Mouse (Mus musculus) heart, embryonic 11.5 days (tissue): Measurements from ENCODE around the gene Limch1. TPM values are rescaled to one million over a fixed set of nuclear protein-coding genes. Genes with fewer than 3 reads are reported as not detected.

Source experiments
- ATAC-seq: fragments of 200-750 bp; cut with Nextera tagmentation; replicated peaks from 2 replicates; pipeline ENCODE4 v1.8.0; 2017; ENCODE audit warnings: moderate library complexity; ENCODE audit not compliant: insufficient number of reproducible peaks, low FRiP score, low TSS enrichment
- H3K27ac ChIP-seq: fragments of 300-500 bp; sonication (generic); 2 replicates; pipeline ENCODE4 v1.5.1; 2014; ENCODE audit warnings: mild to moderate bottlenecking, low read depth, low read length
- H3K27me3 ChIP-seq: fragments of 300-500 bp; sonication (generic); 2 replicates; pipeline ENCODE4 v1.6.1; 2014; ENCODE audit warnings: mild to moderate bottlenecking, low read length, mixed read lengths; ENCODE audit not compliant: control insufficient read depth, insufficient read depth
- H3K36me3 ChIP-seq: fragments of 300-500 bp; sonication (generic); 2 replicates; pipeline ENCODE4 v1.6.1; 2014; ENCODE audit warnings: mild to moderate bottlenecking, low read length, moderate library complexity, mixed read lengths; ENCODE audit not compliant: control insufficient read depth, insufficient read depth
- H3K4me1 ChIP-seq: fragments of 300-500 bp; sonication (generic); 2 replicates; pipeline ENCODE4 v1.6.1; 2014; ENCODE audit warnings: low read length; ENCODE audit not compliant: control insufficient read depth, insufficient read depth
- H3K4me2 ChIP-seq: fragments of 300-500 bp; sonication (generic); 2 replicates; pipeline ENCODE4 v1.6.1; 2014; ENCODE audit warnings: mild to moderate bottlenecking, moderate library complexity
- H3K4me3 ChIP-seq: fragments of 300-500 bp; sonication (generic); 2 replicates; pipeline ENCODE4 v1.5.1; 2014; ENCODE audit warnings: low read depth, low read length
- H3K9ac ChIP-seq: fragments of 300-500 bp; sonication (generic); 2 replicates; pipeline ENCODE4 v1.6.1; 2014; ENCODE audit warnings: mild to moderate bottlenecking, low read depth, low read length, moderate library complexity
- H3K9me3 ChIP-seq: fragments of 300-500 bp; sonication (generic); replicated peaks from 2 replicates; pipeline ENCODE4 v1.6.1; 2016; ENCODE audit warnings: low read length; ENCODE audit not compliant: control insufficient read depth
- WGBS: fragments of 180-500 bp; shearing (Covaris S2); extraction: QIAGEN DNeasy Blood & Tissue Kit; methylation state at CpG from one replicate; pipeline ENCODE4 v1.1.7; 2014; ENCODE audit not compliant: insufficient replicate concordance; 5-methylcytosine and 5-hydroxymethylcytosine counted together
- polyA plus RNA-seq: library from polyadenylated mRNA; unstranded; fragments of >200 nt; fragmentation: Nextera tagmentation; extraction: Ambion mirVana; gene quantifications from 2 replicates; pipeline ENCODE4 v1.2.1, GENCODE M21; 2014

Limch1 gene
- polyA plus RNA-seq: 28.2 and 32.8 TPM in 2 replicates

DNA sequence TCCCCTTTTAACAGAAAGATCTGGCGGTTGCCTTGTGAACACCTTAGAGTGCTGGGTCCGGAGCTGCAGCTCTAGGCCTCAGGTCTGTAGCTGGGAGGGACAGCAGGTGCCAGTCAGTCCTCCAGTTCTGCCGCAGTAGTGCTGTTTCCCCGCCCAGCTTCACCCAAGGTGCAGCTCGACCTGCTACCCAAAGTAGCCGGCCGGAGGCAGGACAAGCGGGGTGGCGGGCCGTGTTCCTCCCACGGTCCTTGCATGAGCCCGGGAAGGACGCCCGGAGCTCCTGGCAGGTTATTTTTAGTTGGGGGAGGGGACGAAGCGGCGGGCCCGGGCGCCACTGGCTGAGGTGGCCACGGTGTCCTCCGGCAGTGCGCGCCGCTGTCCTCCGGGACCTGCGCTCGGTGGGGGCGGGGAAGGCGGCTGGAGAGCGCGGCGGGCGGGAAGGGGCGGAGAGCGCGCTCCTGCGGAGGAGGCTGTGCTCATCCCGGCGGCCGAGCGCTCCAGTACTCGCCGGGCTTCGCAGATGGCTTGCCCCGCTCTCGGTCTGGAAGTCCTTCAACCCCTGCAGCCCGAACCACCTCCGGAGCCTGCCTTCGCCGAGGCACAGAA is at the start of gene Limch1:
TSS of gene Limch1 (plus strand) at position 438 of the 606 bp plus-strand sequence.
- peak within 1 kb of the TSS; percentile 22; the same call in 1 of the 2 replicates for H3K27ac ChIP-seq
- peaks cover 9% of the 10 kb centered on the region for H3K4me1 ChIP-seq
- H3K9me3 ChIP-seq: no peaks in the 10 kb centered on the region
- H3K4me3 ChIP-seq: peak within 1 kb of the TSS; percentile 61
- no peaks in the 10 kb centered on the region for H3K36me3 ChIP-seq
- H3K4me2 ChIP-seq: peak within 1 kb of the TSS; percentile 98
- ATAC-seq: peak; percentile 52
- peak within 1 kb of the TSS; percentile 71 for H3K9ac ChIP-seq
- under 1% methylated on average over 47 of the region's 50 CpGs for WGBS
- peaks cover 41% of the 10 kb centered on the region for H3K27me3 ChIP-seq

- Histone ChIP-seq H3K27me3 (peaks cover 16% of the 10 kb centered on the region), H3K9me3 (no peaks in the 10 kb centered on the region), H3K4me2 (no peak overlapping the region), H3K36me3 (no peaks in the 10 kb centered on the region), H3K4me3 (no peak overlapping the region), H3K9ac (no peak overlapping the region), H3K27ac (no peak overlapping the region), H3K4me1 (peaks cover 3% of the 10 kb centered on the region; the same call in 1 of the 2 replicates)
- no peak for ATAC-seq
Observed at GRCm38 (mm10) chr5:66697119-66697518, 48.5 kb upstream of the Limch1 start.

DNA sequence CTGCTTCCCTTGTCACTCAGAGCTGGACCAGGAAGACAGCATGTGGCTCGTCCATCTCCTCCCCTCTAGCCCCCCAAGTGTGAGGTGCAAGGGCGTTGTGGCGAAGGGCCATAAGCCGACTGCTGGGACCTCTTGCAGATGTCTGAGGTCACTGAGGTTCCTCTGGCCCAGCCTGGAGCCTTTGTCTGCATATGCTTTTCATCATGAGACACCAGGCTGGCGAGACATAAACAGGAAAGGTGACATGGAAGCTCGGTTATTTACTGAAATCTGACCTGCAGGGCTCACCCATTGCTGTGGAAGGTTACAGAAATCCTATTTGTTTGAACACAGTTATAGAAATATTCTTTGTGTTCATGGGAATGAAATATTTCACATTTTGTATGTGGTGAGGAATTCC is 45.7 kb upstream of the Limch1 start:
- Histone ChIP-seq H3K4me3 (no peak overlapping the region), H3K4me2 (no peak overlapping the region), H3K36me3 (no peaks in the 10 kb centered on the region), H3K4me1 (peaks cover 9% of the 10 kb centered on the region; the same call in 1 of the 2 replicates), H3K9me3 (no peaks in the 10 kb centered on the region), H3K27ac (no peak overlapping the region), H3K9ac (no peak overlapping the region), H3K27me3 (peaks cover 26% of the 10 kb centered on the region)
- 37% methylated on average over 6 of the region's 6 CpGs for WGBS
- ATAC-seq: no peak

DNA sequence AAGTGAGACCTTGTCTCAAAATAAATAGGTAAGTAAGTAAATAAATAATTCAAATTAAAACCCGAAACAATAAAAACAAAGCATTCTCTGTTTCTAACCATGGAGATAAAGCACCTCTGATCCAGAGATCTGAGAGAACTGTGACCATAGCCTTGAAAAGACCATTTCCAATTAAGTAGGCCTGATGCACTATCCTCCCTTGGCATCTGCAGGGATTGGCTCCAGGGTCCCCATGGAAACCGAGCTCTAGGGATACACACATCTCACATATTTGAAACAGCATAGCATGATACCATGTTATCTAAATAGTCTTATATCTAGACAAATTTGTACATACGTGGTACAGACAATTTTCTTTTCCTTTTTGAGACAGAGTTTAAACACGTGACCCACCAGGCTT is 43.7 kb upstream of the Limch1 start:
- WGBS: 76% methylated on average over 4 of the region's 4 CpGs
- no peak overlapping the region for H3K27ac ChIP-seq
- no peak overlapping the region for H3K4me3 ChIP-seq
- no peak overlapping the region for H3K9ac ChIP-seq
- no peaks in the 10 kb centered on the region for H3K9me3 ChIP-seq
- no peaks in the 10 kb centered on the region for H3K36me3 ChIP-seq
- no peak for ATAC-seq
- peaks cover 37% of the 10 kb centered on the region for H3K27me3 ChIP-seq
- H3K4me1 ChIP-seq: peaks cover 9% of the 10 kb centered on the region; the same call in 1 of the 2 replicates
- H3K4me2 ChIP-seq: no peak overlapping the region

- H3K27ac ChIP-seq: peak overlapping the region; percentile 41; the same call in 1 of the 2 replicates
- peak; percentile 80 for ATAC-seq
- H3K4me2 ChIP-seq: peak overlapping the region; percentile 28; the same call in 1 of the 2 replicates
Observed at GRCm38 (mm10) chr5:66703317-66704004, 42.2 kb upstream of the Limch1 start.

DNA sequence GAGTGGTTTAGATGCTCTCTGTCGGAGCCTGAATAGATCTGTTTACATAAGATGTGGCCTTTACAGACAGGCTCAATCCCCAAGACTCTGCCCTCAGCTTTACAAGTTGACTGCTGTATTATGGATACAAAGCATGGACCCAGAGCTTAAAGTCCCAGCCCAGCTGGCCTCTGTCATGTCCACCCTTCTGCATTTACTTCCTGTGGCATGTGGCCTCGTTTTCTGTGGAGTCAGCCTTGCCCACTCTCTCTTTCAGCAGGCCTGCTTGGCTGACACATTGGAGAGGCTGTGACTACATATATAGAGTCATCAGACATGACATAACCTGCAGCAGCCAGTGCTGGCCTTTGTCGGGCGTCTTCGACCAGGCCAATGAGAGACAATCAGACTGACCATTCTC is 37.8 kb upstream of the Limch1 start:
- peaks cover 62% of the 10 kb centered on the region for H3K27me3 ChIP-seq
- H3K27ac ChIP-seq: no peak overlapping the region
- 65% methylated on average over 5 of the region's 5 CpGs for WGBS

More at GRCm38 (mm10) chr5:66703317-66704004, 42.2 kb upstream of the Limch1 start:
- Histone ChIP-seq H3K36me3 (no peaks in the 10 kb centered on the region), H3K27me3 (peaks cover 46% of the 10 kb centered on the region), H3K9ac (no peak overlapping the region), H3K4me3 (no peak overlapping the region), H3K4me1 (peaks cover 9% of the 10 kb centered on the region; the same call in 1 of the 2 replicates), H3K9me3 (no peaks in the 10 kb centered on the region)
- 4% methylated on average over 10 of the region's 10 CpGs for WGBS

DNA sequence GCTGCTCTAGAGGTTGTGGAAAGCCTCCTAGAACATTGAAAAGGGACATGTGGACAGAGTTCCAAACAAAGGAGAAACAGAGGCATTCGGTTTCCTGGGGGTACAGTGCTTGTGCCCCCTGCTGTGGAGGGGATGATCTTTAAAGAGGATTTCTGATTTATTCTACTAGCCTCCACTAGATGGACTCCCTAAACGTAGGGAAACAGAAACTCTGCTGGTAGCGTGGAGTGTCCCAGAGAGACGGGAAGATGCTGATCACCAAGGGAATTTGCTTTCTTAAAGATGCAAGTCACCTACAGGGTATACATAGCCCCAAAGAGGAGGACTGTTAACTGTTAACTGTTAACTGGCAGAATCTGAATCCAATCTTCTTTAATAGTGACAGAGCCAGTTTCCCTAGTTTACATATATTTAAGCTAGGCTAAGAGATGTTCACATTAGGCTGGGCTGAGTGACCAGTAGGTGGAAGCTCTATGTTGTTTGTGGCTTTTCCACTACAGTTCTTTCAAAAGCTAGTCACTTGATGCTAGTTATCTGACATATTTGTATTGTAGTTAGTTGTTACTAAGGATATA is 35.1 kb upstream of the Limch1 start:
- Histone ChIP-seq H3K4me1 (peaks cover 6% of the 10 kb centered on the region; the same call in 1 of the 2 replicates), H3K27me3 (peaks cover 64% of the 10 kb centered on the region), H3K27ac (no peak overlapping the region), H3K4me3 (no peak overlapping the region), H3K36me3 (no peaks in the 10 kb centered on the region), H3K4me2 (no peak overlapping the region), H3K9me3 (no peaks in the 10 kb centered on the region), H3K9ac (no peak overlapping the region)
- WGBS: 16% methylated on average over 4 of the region's 4 CpGs
- 0 out of 2 replicates have a peak, but pooled peaks have one; percentile 2 for ATAC-seq

More for the DNA sequence above, 37.8 kb upstream of the Limch1 start:
- H3K9ac ChIP-seq: no peak overlapping the region
- peaks cover 5% of the 10 kb centered on the region; the same call in 1 of the 2 replicates for H3K4me1 ChIP-seq
- H3K4me3 ChIP-seq: no peak overlapping the region
- no peak overlapping the region for H3K4me2 ChIP-seq
- no peaks in the 10 kb centered on the region for H3K9me3 ChIP-seq
- no peak for ATAC-seq
- no peaks in the 10 kb centered on the region for H3K36me3 ChIP-seq

DNA sequence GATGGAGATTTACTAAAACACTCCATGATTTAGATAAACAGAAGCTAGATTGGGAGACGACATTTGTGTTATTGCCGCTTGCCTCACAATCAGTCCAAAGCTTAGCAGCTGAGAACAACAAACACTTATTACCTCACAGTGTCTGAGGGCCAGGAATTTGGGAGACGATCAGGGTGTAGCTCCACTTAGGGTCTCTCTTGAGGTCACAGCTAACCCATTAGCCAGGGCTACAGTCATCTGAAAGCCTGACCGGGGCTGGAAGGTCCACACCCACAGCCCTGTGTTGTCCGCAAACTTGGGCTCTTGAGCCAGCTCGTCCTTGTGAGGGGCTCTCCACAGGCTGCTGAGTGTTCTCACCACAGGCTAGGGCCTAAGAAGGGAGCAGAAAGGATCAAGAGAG is 32.8 kb upstream of the Limch1 start:
- peaks cover 9% of the 10 kb centered on the region; the same call in 1 of the 2 replicates for H3K4me1 ChIP-seq
- H3K4me3 ChIP-seq: no peak overlapping the region
- ATAC-seq: no peak
- no peak overlapping the region for H3K27ac ChIP-seq
- H3K4me2 ChIP-seq: no peak overlapping the region
- WGBS: 49% methylated on average over 6 of the region's 6 CpGs
- H3K27me3 ChIP-seq: peaks cover 59% of the 10 kb centered on the region
- H3K36me3 ChIP-seq: no peaks in the 10 kb centered on the region
- H3K9ac ChIP-seq: no peak overlapping the region
- no peaks in the 10 kb centered on the region for H3K9me3 ChIP-seq
